Mouse (Mus musculus) lung, postnatal 0 days (tissue): Measurements from ENCODE around the gene Cadps.

ENCODE experiments used
- CTCF ChIP-seq: IDR thresholded peaks from 2 replicates; pipeline ENCODE4 v1.5.1; 2016; ENCODE audit warnings: antibody characterized with exemption, mild to moderate bottlenecking
- EP300 ChIP-seq: IDR thresholded peaks from 2 replicates; pipeline ENCODE4 v1.6.1; 2016; ENCODE audit warnings: antibody characterized with exemption, mild to moderate bottlenecking, control low read depth

DNA sequence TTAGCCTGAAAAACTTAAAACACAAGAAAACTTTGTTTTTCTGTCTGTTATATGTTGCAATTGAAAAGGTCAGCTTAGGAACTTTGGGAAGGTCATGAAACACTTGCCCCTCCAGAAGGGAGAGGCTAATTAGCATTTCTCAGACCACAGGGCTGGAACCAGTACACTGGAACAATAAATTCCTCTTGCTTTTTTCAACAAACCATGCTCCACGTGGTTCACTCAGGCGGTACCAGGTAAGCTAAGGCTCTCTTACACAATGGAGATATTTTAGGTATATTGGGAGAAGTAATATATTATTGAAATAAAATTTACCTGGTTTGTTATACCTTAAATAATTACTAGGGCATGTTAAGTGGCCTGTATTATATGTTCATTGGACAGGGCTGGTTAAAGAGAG, 161.4 kb downstream of the Cadps start:
- TF ChIP-seq CTCF (no peak), EP300 (no peak)
